Mouse (Mus musculus) cerebral cortex, adult 2 months (tissue): ENCODE data around the gene Gm49353.

Experiments
- WGBS: fragments of 180-500 bp; shearing (Covaris S2); methylation state at CpG from one replicate; pipeline ENCODE4 v1.1.7; 2018; 5-methylcytosine and 5-hydroxymethylcytosine counted together

Gm49353 gene

GRCm38 (mm10) chr10:29198642-29199041 is at the start of gene Gm49353:
Gene Gm49353, plus strand, starts transcription at chr10:29198954.
- 47% methylated on average over 7 of the region's 7 CpGs for WGBS

GRCm38 (mm10) chr10:29155304-29155703 is 43.5 kb upstream of the Gm49353 start:
- WGBS: 70% methylated on average over 3 of the region's 3 CpGs

GRCm38 (mm10) chr10:29161664-29162063 is 37.1 kb upstream of the Gm49353 start:
- WGBS: 69% methylated on average over 2 of the region's 2 CpGs

- WGBS: 71% methylated on average over 2 of the region's 2 CpGs
These were observed 25.0 kb upstream of the Gm49353 start for GRCm38 (mm10) chr10:29173778-29174177.

- 67% methylated on average over 3 of the region's 3 CpGs for WGBS
These were observed 23.1 kb upstream of the Gm49353 start for GRCm38 (mm10) chr10:29175656-29176055.

- WGBS: 26% methylated on average over 4 of the region's 4 CpGs
These were observed 21.9 kb upstream of the Gm49353 start for GRCm38 (mm10) chr10:29176881-29177280.

GRCm38 (mm10) chr10:29178003-29178402 is 20.8 kb upstream of the Gm49353 start:
- 18% methylated on average over 2 of the region's 2 CpGs for WGBS

GRCm38 (mm10) chr10:29180210-29180609 is 18.5 kb upstream of the Gm49353 start:
- 84% methylated on average over 3 of the region's 3 CpGs for WGBS

GRCm38 (mm10) chr10:29181046-29181445 is 17.7 kb upstream of the Gm49353 start:
- WGBS: 36% methylated on average over 2 of the region's 2 CpGs

- WGBS: 97% methylated on average over 33 of the region's 33 CpGs
These were observed 1.9 kb upstream of the Gm49353 start for GRCm38 (mm10) chr10:29196811-29197210.

- WGBS: 61% methylated on average over 3 of the region's 3 CpGs
These were observed 1.1 kb downstream of the Gm49353 start for GRCm38 (mm10) chr10:29199835-29200234.

- WGBS: 88% methylated on average over 1 of the region's 1 CpGs
These were observed 1.9 kb downstream of the Gm49353 start for GRCm38 (mm10) chr10:29200609-29201008.

GRCm38 (mm10) chr10:29208735-29209134 is 10.0 kb downstream of the Gm49353 start:
- WGBS: 55% methylated on average over 3 of the region's 3 CpGs

GRCm38 (mm10) chr10:29211453-29211852 is 12.7 kb downstream of the Gm49353 start, which contains the start of gene 9330159F19Rik:
Gene 9330159F19Rik, plus strand, starts transcription at chr10:29211606.
- 7% methylated on average over 4 of the region's 4 CpGs for WGBS

- 20% methylated on average over 3 of the region's 3 CpGs for WGBS
These were observed 14.9 kb downstream of the Gm49353 start for GRCm38 (mm10) chr10:29213534-29214100.

GRCm38 (mm10) chr10:29216957-29217356 is 18.2 kb downstream of the Gm49353 start:
- 86% methylated on average over 1 of the region's 1 CpGs for WGBS

- WGBS: 56% methylated on average over 2 of the region's 2 CpGs
These were observed 18.7 kb downstream of the Gm49353 start for GRCm38 (mm10) chr10:29217451-29217850.

- 70% methylated on average over 4 of the region's 4 CpGs for WGBS
These were observed 26.6 kb downstream of the Gm49353 start for GRCm38 (mm10) chr10:29225329-29225728.

- 54% methylated on average over 2 of the region's 2 CpGs for WGBS
These were observed 32.5 kb downstream of the Gm49353 start for GRCm38 (mm10) chr10:29231208-29231607.
